Mouse (Mus musculus) kidney, embryonic 14.5 days (tissue): Measurements from ENCODE around the gene Wars2. TPM values are rescaled to one million over a fixed set of nuclear protein-coding genes. Genes with fewer than 3 reads are reported as not detected.

Experiments
- ATAC-seq: fragments of 200-750 bp; cut with Nextera tagmentation; 2 replicates; pipeline ENCODE4 v1.8.0; 2017; ENCODE audit warnings: moderate number of reproducible peaks, mild to moderate bottlenecking, moderate TSS enrichment, moderate library complexity; ENCODE audit not compliant: low FRiP score, low TSS enrichment
- H3K27ac ChIP-seq: fragments of 300-500 bp; sonication (generic); 2 replicates; pipeline ENCODE4 v1.5.1; 2014; ENCODE audit warnings: low read depth, mild to moderate bottlenecking, low read length, moderate library complexity, mixed read lengths
- H3K27me3 ChIP-seq: fragments of 300-500 bp; sonication (generic); 2 replicates; pipeline ENCODE4 v1.6.1; 2014; ENCODE audit warnings: mild to moderate bottlenecking, low read length; ENCODE audit not compliant: control insufficient read depth, insufficient read depth
- H3K36me3 ChIP-seq: fragments of 300-500 bp; sonication (generic); 2 replicates; pipeline ENCODE4 v1.6.1; 2014; ENCODE audit warnings: low read length, mixed read lengths; ENCODE audit not compliant: control insufficient read depth, insufficient read depth
- H3K4me1 ChIP-seq: fragments of 300-500 bp; sonication (generic); 2 replicates; pipeline ENCODE4 v1.6.1; 2014; ENCODE audit warnings: low read length, mixed read lengths; ENCODE audit not compliant: control insufficient read depth, insufficient read depth
- H3K4me2 ChIP-seq: fragments of 300-500 bp; sonication (generic); replicated peaks from 2 replicates; pipeline ENCODE4 v1.6.1; 2014; ENCODE audit warnings: low read depth, mild to moderate bottlenecking, low read length
- H3K4me3 ChIP-seq: fragments of 300-500 bp; sonication (generic); 2 replicates; pipeline ENCODE4 v1.5.1; 2014; ENCODE audit warnings: mild to moderate bottlenecking, low read length
- H3K9ac ChIP-seq: fragments of 300-500 bp; sonication (generic); 2 replicates; pipeline ENCODE4 v1.6.1; 2014; ENCODE audit warnings: low read depth, mild to moderate bottlenecking, low read length, moderate library complexity
- H3K9me3 ChIP-seq: fragments of 300-500 bp; sonication (generic); 2 replicates; pipeline ENCODE4 v1.6.1; 2016; ENCODE audit warnings: low read length; ENCODE audit not compliant: control insufficient read depth
- WGBS: fragments of 180-500 bp; shearing (Covaris S2); extraction: QIAGEN DNeasy Blood & Tissue Kit; methylation state at CpG from one replicate; pipeline ENCODE4 v1.1.7; 2014; 5-methylcytosine and 5-hydroxymethylcytosine counted together
- polyA plus RNA-seq: library from polyadenylated mRNA; unstranded; fragments of >200 nt; fragmentation: Nextera tagmentation; extraction: Ambion mirVana; gene quantifications from 2 replicates; pipeline ENCODE4 v1.2.1, GENCODE M21; 2014

Gene Wars2
- polyA plus RNA-seq, 1 experiment from 2014 or later, result 10.5 TPM

DNA sequence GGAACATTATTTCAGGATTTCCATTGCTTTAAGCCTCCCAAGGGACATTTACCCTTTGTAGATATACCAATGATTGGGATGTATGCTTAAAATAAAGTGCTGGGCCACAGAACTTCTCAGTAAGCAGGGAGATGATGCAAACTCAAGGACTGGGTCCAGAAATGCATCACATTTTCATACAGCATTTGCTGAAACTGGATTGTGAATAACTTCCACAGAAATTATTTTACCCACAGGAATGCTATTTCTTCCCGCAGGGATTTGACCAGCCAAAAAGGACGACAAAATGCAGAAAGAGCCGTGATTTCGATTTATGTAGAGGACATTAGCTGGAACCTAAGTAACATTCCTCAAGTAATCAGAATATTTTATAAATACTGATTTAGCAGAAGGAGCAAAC, 7.0 kb upstream of the Wars2 start:
- H3K4me2 ChIP-seq, result no peak overlapping the region
- no peak overlapping the region for H3K4me3 ChIP-seq
- WGBS, result 89% methylated on average over 4 of the region's 4 CpGs
- H3K36me3 ChIP-seq, result no peaks in the 10 kb centered on the region
- H3K4me1 ChIP-seq, result no peaks in the 10 kb centered on the region
- H3K9me3 ChIP-seq, result no peaks in the 10 kb centered on the region
- H3K9ac ChIP-seq, result no peak overlapping the region
- H3K27me3 ChIP-seq, result no peaks in the 10 kb centered on the region
- ATAC-seq, result no peak
- no peak overlapping the region for H3K27ac ChIP-seq

DNA sequence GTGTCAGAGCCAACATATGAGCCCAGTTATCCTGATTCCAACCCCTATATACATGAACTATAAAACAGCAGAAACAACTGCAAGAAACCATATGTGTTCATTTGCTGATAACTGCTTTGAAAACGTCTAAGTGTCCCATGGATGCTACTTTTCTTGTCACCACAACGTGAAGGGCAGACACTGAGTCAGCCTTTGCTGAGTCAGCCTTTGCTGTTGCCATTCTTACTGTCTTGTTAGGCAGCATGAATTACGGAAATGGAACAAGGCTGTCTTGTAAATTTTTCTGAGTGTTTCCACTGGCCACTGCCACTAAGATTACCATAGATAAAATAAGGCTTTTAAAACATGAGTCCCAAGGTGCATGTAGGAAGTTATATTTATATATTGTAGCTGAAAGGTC, 7.0 kb downstream of the Wars2 start:
- Histone ChIP-seq H3K4me3 (no peak overlapping the region), H3K9me3 (no peaks in the 10 kb centered on the region), H3K4me1 (no peaks in the 10 kb centered on the region), H3K9ac (no peak overlapping the region), H3K4me2 (no peak overlapping the region), H3K27me3 (no peaks in the 10 kb centered on the region), H3K27ac (no peak overlapping the region), H3K36me3 (no peaks in the 10 kb centered on the region)
- WGBS, result 39% methylated on average over 3 of the region's 3 CpGs
- ATAC-seq, result no peak

DNA sequence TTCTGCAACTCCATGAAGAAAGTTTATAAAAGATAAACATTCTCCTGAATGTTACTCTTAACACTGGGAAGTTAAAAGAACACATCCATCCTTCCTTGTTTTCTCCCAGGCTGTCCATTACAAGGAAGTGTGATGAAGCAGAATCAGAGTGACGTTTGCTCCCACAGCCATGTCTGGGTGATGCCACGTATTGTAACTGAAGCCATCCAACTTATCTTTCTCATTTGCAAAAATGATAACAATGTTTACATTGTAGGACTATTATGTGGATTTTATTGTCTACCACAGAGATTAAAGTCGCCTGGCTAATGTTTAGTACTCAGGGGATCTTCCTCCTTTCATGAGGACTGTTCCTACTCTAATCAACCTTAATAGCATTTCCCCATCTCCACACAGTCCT, 8.2 kb downstream of the Wars2 start:
- no peak overlapping the region for H3K4me2 ChIP-seq
- no peaks in the 10 kb centered on the region for H3K36me3 ChIP-seq
- 70% methylated on average over 3 of the region's 3 CpGs for WGBS
- H3K4me1 ChIP-seq, result no peaks in the 10 kb centered on the region
- no peak overlapping the region for H3K4me3 ChIP-seq
- H3K27ac ChIP-seq, result no peak overlapping the region
- no peaks in the 10 kb centered on the region for H3K9me3 ChIP-seq
- no peak overlapping the region for H3K9ac ChIP-seq
- H3K27me3 ChIP-seq, result no peaks in the 10 kb centered on the region
- no peak for ATAC-seq

DNA sequence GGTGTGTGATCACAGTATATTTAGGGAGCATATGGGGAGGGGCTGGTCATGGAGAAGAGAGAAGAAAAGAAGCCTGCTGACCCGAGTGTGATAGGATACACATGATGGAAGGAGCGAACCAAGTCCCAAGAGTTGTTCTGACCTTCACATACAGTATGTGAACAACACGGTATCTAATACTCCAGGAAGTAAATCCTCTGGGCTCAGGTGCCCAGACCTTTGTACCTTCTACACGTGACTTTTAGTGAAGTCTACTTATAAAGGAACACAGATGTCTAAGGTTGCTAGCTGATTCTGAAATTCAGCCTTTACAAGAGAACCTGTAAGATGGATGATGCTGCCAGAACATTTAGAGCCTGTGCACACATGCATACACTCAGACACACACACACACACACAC, 15.4 kb downstream of the Wars2 start:
- Histone ChIP-seq H3K27ac (no peak overlapping the region), H3K4me1 (no peaks in the 10 kb centered on the region), H3K9me3 (peaks cover 8% of the 10 kb centered on the region; the same call in 1 of the 2 replicates), H3K4me2 (no peak overlapping the region), H3K27me3 (no peaks in the 10 kb centered on the region), H3K9ac (no peak overlapping the region), H3K4me3 (no peak overlapping the region), H3K36me3 (no peaks in the 10 kb centered on the region)
- no peak for ATAC-seq
- 89% methylated on average over 4 of the region's 4 CpGs for WGBS

DNA sequence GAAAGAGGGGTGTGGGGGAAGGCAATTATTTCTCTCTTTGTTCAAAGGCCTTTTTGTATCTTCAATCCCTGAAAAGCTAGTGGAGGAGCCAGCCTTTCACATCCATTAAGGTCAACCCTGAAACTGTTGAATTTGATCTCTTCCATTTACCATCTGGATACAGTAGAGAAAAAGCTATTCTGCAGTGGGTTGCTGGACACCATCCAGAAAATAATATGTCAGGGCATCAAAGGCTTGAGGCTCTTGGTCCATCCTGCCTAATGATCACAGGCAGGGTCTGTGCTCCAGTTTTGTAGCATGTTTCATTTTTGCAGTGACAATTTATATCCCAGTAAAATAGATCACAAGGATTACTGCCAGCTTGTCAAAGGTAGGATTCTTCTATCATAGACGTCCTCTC, 16.1 kb downstream of the Wars2 start:
- Histone ChIP-seq H3K4me2 (no peak overlapping the region), H3K27me3 (no peaks in the 10 kb centered on the region), H3K36me3 (no peaks in the 10 kb centered on the region), H3K27ac (no peak overlapping the region), H3K9me3 (peaks cover 8% of the 10 kb centered on the region; the same call in 1 of the 2 replicates), H3K4me1 (no peaks in the 10 kb centered on the region), H3K4me3 (no peak overlapping the region), H3K9ac (no peak overlapping the region)
- ATAC-seq, result no peak
- 84% methylated on average over 1 of the region's 1 CpGs for WGBS

DNA sequence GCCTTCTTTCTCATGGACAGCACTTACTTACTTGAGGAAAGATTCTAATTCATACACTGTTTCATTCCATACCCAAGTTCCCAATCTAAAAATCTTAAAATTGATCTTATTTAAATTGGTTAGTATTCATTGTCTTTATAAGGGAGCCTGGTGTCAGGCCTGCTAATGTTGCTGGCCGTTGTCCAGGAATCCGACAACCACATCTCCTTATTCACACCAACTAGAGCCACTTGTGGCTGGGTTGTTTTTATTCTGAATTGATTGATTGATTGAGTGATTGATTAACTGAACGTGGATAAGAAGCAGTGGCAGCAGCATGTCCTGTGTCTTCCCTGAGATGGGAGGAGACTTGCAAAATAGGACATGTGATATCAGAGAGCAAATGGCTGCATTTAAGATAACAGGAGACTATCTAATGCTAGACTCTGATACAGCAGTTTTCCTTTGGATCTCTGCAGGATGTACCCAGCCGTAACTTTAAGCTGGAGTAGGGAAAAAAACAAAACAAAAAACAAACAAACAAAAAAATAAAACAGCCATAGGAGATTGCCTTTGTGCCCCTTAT, 16.7 kb downstream of the Wars2 start:
- peaks cover 8% of the 10 kb centered on the region; the same call in 1 of the 2 replicates for H3K9me3 ChIP-seq
- no peak overlapping the region for H3K4me3 ChIP-seq
- ATAC-seq, result no peak
- no peaks in the 10 kb centered on the region for H3K27me3 ChIP-seq
- no peak overlapping the region for H3K9ac ChIP-seq
- H3K36me3 ChIP-seq, result no peaks in the 10 kb centered on the region
- no peak overlapping the region for H3K27ac ChIP-seq
- no peak overlapping the region for H3K4me2 ChIP-seq
- H3K4me1 ChIP-seq, result no peaks in the 10 kb centered on the region
- 48% methylated on average over 4 of the region's 4 CpGs for WGBS

DNA sequence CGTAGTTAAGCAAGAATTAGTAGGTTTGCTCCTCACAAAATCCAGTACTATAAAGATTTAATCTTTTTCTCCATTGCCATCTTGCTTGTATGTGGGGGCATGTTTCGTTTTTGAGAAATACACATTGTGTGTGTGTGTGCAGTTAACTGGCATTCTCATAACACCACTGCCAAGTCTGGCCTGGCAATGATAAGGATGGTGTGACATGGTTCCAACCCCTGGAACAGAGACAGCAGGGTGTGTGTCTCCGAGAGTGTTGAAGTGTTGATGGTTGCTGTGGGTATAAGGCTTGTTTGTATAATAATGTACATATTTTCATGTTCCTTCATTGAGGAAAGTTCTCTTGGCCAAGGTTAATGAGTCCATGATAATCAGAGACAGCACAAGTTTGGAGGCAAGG, 19.1 kb downstream of the Wars2 start:
- Histone ChIP-seq H3K9me3 (peaks cover 8% of the 10 kb centered on the region; the same call in 1 of the 2 replicates), H3K4me3 (no peak overlapping the region), H3K4me1 (no peaks in the 10 kb centered on the region), H3K36me3 (no peaks in the 10 kb centered on the region), H3K4me2 (no peak overlapping the region), H3K9ac (no peak overlapping the region), H3K27ac (no peak overlapping the region), H3K27me3 (no peaks in the 10 kb centered on the region)
- ATAC-seq, result no peak
- 96% methylated on average over 3 of the region's 3 CpGs for WGBS

DNA sequence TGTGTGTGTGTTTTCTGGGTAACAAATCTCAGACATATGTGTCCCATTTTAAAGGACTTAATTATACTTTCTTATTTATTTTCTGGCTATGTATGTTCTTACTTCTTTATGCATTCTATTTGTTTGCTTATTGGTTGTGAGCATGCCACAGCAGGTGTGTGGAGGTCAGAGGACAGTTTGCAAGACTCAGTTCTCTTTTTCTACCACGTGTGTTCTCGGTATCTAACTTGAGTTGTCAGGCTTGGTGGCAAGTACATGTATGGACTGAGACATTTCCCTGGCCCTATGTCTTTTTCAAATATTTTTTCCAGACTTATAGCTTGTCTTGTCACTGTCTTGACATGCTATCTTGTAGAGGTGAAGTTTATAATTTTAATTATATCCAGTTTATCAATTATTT, 21.3 kb downstream of the Wars2 start:
- 91% methylated on average over 2 of the region's 2 CpGs for WGBS
- ATAC-seq, result no peak

DNA sequence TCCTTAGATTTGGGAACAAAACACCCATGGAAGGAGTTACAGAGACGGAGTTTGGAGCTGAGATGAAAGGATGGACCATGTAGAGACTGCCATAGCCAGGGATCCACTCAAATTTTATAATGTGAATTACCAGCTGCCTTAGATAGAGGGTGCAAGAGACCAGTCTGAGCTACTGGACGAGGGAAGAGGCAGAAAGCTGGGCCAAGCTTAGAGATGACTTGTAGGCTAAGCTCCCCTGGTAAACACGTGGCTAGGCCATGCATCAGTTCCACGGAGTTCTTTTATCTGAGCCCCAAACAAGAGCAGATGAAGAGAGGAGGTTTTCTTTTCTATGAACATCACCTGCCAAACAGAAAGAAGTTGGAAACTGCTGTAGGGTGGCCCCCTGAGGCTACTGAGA, 26.9 kb downstream of the Wars2 start:
- no peak for ATAC-seq
- no peak overlapping the region for H3K4me2 ChIP-seq
- H3K4me3 ChIP-seq, result no peak overlapping the region
- 74% methylated on average over 4 of the region's 4 CpGs for WGBS
- H3K27me3 ChIP-seq, result no peaks in the 10 kb centered on the region
- no peak overlapping the region for H3K9ac ChIP-seq
- H3K36me3 ChIP-seq, result no peaks in the 10 kb centered on the region
- no peaks in the 10 kb centered on the region for H3K9me3 ChIP-seq
- no peaks in the 10 kb centered on the region for H3K4me1 ChIP-seq
- no peak overlapping the region for H3K27ac ChIP-seq

More for the DNA sequence above, 21.3 kb downstream of the Wars2 start:
- H3K27me3 ChIP-seq, result no peaks in the 10 kb centered on the region
- H3K4me3 ChIP-seq, result no peak overlapping the region
- no peaks in the 10 kb centered on the region for H3K36me3 ChIP-seq
- H3K9ac ChIP-seq, result no peak overlapping the region
- no peaks in the 10 kb centered on the region for H3K4me1 ChIP-seq
- no peak overlapping the region for H3K27ac ChIP-seq
- peaks cover 8% of the 10 kb centered on the region; the same call in 1 of the 2 replicates for H3K9me3 ChIP-seq
- H3K4me2 ChIP-seq, result no peak overlapping the region
